Mouse (Mus musculus) heart, postnatal 0 days (tissue): ENCODE results near the gene Rnf187. TPM values are rescaled to one million over a fixed set of nuclear protein-coding genes. Genes with fewer than 3 reads are reported as not detected.

Experiments
- ATAC-seq: fragments of 200-750 bp; cut with Nextera tagmentation; 2 replicates; pipeline ENCODE4 v1.8.0; 2017; ENCODE audit warnings: low read depth, moderate number of reproducible peaks, moderate library complexity; ENCODE audit not compliant: insufficient read depth
- DNase-seq: peaks from one replicate; pipeline ENCODE4 v3.0.0-alpha.2; 2016; ENCODE audit warnings: low spot score
- H3K27ac ChIP-seq: fragments of 300-500 bp; sonication (generic); 2 replicates; pipeline ENCODE4 v1.5.1; 2014; ENCODE audit warnings: low read depth, mild to moderate bottlenecking
- H3K27me3 ChIP-seq: fragments of 300-500 bp; sonication (generic); 2 replicates; pipeline ENCODE4 v1.6.1; 2014; ENCODE audit warnings: low read length, mixed read lengths; ENCODE audit not compliant: control insufficient read depth, insufficient read depth
- H3K36me3 ChIP-seq: fragments of 300-500 bp; sonication (generic); replicated peaks from 2 replicates; pipeline ENCODE4 v1.6.1; 2014; ENCODE audit warnings: low read length, mixed read lengths; ENCODE audit not compliant: control insufficient read depth, insufficient read depth
- H3K4me1 ChIP-seq: fragments of 300-500 bp; sonication (generic); 2 replicates; pipeline ENCODE4 v1.6.1; 2014; ENCODE audit warnings: antibody characterized with exemption; ENCODE audit not compliant: control insufficient read depth, insufficient read depth
- H3K4me2 ChIP-seq: fragments of 300-500 bp; sonication (generic); 2 replicates; pipeline ENCODE4 v1.6.1; 2014; ENCODE audit warnings: low read depth, mild to moderate bottlenecking, low read length, moderate library complexity
- H3K4me3 ChIP-seq: fragments of 300-500 bp; sonication (generic); 2 replicates; pipeline ENCODE4 v1.5.1; 2014; ENCODE audit warnings: low read depth, low read length
- H3K9ac ChIP-seq: fragments of 300-500 bp; sonication (generic); replicated peaks from 2 replicates; pipeline ENCODE4 v1.6.1; 2014; ENCODE audit warnings: low read depth, low read length, mixed read lengths
- H3K9me3 ChIP-seq: fragments of 300-500 bp; sonication (generic); replicated peaks from 2 replicates; pipeline ENCODE4 v1.6.1; 2016; ENCODE audit warnings: low read length; ENCODE audit not compliant: control insufficient read depth
- CTCF ChIP-seq: IDR thresholded peaks from 2 replicates; pipeline ENCODE4 v1.5.1; 2016; ENCODE audit warnings: antibody characterized with exemption, control low read depth, low read depth
- EP300 ChIP-seq: IDR thresholded peaks from 2 replicates; pipeline ENCODE4 v1.6.1; 2016; ENCODE audit warnings: antibody characterized with exemption, low read depth
- WGBS: fragments of 180-500 bp; shearing (Covaris S2); extraction: QIAGEN DNeasy Blood & Tissue Kit; methylation state at CpG from one replicate; pipeline ENCODE4 v1.1.7; 2014; 5-methylcytosine and 5-hydroxymethylcytosine counted together
- polyA plus RNA-seq: library from polyadenylated mRNA; unstranded; fragments of >200 nt; fragmentation: Nextera tagmentation; extraction: Ambion mirVana; gene quantifications from 2 replicates; pipeline ENCODE4 v1.2.1, GENCODE M21; 2015
- total RNA-seq: library from RNA; depleted of rRNA; stranded (reverse); fragments of >200 nt; gene quantifications from 2 replicates; pipeline ENCODE4 v1.2.3, GENCODE M21; 2014; ENCODE audit warnings: low replicate concordance

Rnf187 gene
- total and polyA plus RNA-seq, 2 experiments from 2014 or later: 147 to 362 TPM

GRCm38 (mm10) chr11:58981541-58982447 is 43.1 kb upstream of the Rnf187 start:
- WGBS: 34% methylated on average over 14 of the region's 14 CpGs
- no peak overlapping the region for H3K9ac ChIP-seq
- TF ChIP-seq CTCF: peak; percentile 75
- no peak for TF ChIP-seq EP300
- H3K9me3 ChIP-seq: no peaks in the 10 kb centered on the region
- H3K36me3 ChIP-seq: peaks cover 40% of the 10 kb centered on the region
- no peak overlapping the region for H3K4me3 ChIP-seq
- DNase-seq (peak; percentile 86), ATAC-seq (peak; percentile 27)
- H3K27ac ChIP-seq: peak overlapping the region; percentile 79
- H3K4me2 ChIP-seq: peak overlapping the region; percentile 32; the same call in 1 of the 2 replicates
- peaks cover 65% of the 10 kb centered on the region for H3K4me1 ChIP-seq
- H3K27me3 ChIP-seq: no peaks in the 10 kb centered on the region

- H3K9ac ChIP-seq: peak overlapping the region; percentile 90
- ATAC-seq (no peak), DNase-seq (no peak)
- peaks cover 54% of the 10 kb centered on the region for H3K4me1 ChIP-seq
- TF ChIP-seq CTCF (no peak), EP300 (no peak)
- H3K27me3 ChIP-seq: no peaks in the 10 kb centered on the region
- peak overlapping the region; percentile 88; the same call in 1 of the 2 replicates for H3K4me3 ChIP-seq
- H3K36me3 ChIP-seq: peaks cover 29% of the 10 kb centered on the region
- peak overlapping the region; percentile 56 for H3K27ac ChIP-seq
- 33% methylated on average over 5 of the region's 5 CpGs for WGBS
- no peaks in the 10 kb centered on the region for H3K9me3 ChIP-seq
- peak overlapping the region; percentile 90 for H3K4me2 ChIP-seq
Measured at GRCm38 (mm10) chr11:58980381-58980990, 41.8 kb upstream of the Rnf187 start.

DNA sequence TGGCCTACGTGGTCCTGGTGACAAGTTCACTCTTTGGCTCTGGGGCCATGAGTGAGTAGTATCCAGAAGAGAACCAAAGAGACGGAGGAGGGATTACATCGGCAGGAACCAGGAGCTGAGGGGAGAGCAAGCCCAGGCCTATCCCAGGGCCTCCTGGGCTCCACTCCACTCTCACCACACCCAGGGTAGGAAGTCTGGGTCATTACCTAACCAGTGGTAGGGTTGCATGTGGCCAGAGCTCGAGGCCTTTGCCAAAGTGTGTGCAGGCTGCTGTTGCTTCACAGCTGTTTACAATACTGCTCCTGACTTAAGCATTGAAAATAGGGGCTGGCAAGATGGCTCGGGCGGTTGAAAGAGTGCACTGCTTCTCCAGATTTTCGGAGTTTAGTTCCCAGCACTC is 40.9 kb upstream of the Rnf187 start:
- H3K27ac ChIP-seq: peak overlapping the region; percentile 56
- ATAC-seq: no peak
- H3K27me3 ChIP-seq: no peaks in the 10 kb centered on the region
- H3K36me3 ChIP-seq: peaks cover 21% of the 10 kb centered on the region
- no peak for DNase-seq
- no peak for TF ChIP-seq CTCF
- no peak for TF ChIP-seq EP300
- H3K9ac ChIP-seq: peak overlapping the region; percentile 90
- peak overlapping the region; percentile 88 for H3K4me3 ChIP-seq
- H3K4me1 ChIP-seq: peaks cover 46% of the 10 kb centered on the region
- no peaks in the 10 kb centered on the region for H3K9me3 ChIP-seq
- H3K4me2 ChIP-seq: peak overlapping the region; percentile 90
- WGBS: 38% methylated on average over 7 of the region's 7 CpGs

DNA sequence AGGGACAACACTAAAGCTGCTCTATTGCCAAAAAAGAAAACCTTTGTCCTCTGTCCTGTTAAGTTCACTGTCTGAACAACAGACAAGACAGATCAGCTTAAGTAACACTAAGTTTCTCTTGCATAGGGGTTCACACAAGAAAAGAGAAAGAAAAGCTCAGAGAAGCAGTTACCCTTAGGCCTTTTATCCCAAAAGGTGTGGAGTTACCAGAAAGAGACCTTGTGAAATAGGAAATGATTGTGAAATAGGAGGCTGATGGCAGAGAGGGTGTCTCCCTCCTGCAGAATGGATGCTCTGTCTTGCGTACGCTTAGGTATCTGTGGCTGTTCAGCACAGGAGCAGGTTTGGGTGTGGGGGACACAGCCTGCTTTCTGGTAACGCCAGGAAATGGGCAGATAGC is 40.5 kb upstream of the Rnf187 start:
- ATAC-seq (no peak), DNase-seq (no peak)
- H3K36me3 ChIP-seq: peaks cover 18% of the 10 kb centered on the region
- H3K9ac ChIP-seq: peak overlapping the region; percentile 90
- WGBS: 45% methylated on average over 3 of the region's 3 CpGs
- peak overlapping the region; percentile 87; the same call in 1 of the 2 replicates for H3K27ac ChIP-seq
- H3K4me2 ChIP-seq: peak overlapping the region; percentile 90
- H3K4me3 ChIP-seq: peak overlapping the region; percentile 88
- H3K27me3 ChIP-seq: no peaks in the 10 kb centered on the region
- TF ChIP-seq CTCF (no peak), EP300 (no peak)
- H3K9me3 ChIP-seq: no peaks in the 10 kb centered on the region
- peaks cover 41% of the 10 kb centered on the region for H3K4me1 ChIP-seq

DNA sequence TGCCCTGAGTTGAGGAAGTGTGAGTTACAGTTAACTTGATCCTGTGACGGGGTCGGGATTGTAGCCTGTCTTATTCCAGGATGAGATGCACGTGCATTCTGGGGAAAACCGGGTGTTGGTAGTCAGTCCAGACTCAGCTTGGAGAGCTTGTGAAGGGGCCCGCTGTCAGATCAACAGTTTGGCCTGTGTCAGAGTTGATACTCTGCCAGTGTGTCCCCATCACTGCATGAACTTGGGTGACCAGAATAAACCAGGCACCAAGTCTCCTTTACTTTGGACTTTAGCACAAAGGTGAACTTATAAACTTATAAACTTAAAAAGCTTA is 40.0 kb upstream of the Rnf187 start:
- Histone ChIP-seq H3K36me3 (peaks cover 13% of the 10 kb centered on the region), H3K27ac (peak overlapping the region; percentile 87), H3K27me3 (no peaks in the 10 kb centered on the region), H3K9ac (peak overlapping the region; percentile 90), H3K9me3 (no peaks in the 10 kb centered on the region), H3K4me2 (peak overlapping the region; percentile 90), H3K4me1 (peaks cover 41% of the 10 kb centered on the region), H3K4me3 (peak overlapping the region; percentile 88)
- DNase-seq: no peak
- 2% methylated on average over 5 of the region's 5 CpGs for WGBS
- no peak for ATAC-seq
- TF ChIP-seq EP300: no peak
- TF ChIP-seq CTCF: no peak
